Mouse (Mus musculus) hindlimb bud, embryonic 11.5 days (tissue): ENCODE data around the gene Hs3st1.

Source experiments
- DNase-seq: peaks from one replicate; pipeline ENCODE4 v3.0.0-alpha.2; 2012; ENCODE audit warnings: low read depth, low spot score; ENCODE audit errors: extremely low spot score

Gene Hs3st1

DNA sequence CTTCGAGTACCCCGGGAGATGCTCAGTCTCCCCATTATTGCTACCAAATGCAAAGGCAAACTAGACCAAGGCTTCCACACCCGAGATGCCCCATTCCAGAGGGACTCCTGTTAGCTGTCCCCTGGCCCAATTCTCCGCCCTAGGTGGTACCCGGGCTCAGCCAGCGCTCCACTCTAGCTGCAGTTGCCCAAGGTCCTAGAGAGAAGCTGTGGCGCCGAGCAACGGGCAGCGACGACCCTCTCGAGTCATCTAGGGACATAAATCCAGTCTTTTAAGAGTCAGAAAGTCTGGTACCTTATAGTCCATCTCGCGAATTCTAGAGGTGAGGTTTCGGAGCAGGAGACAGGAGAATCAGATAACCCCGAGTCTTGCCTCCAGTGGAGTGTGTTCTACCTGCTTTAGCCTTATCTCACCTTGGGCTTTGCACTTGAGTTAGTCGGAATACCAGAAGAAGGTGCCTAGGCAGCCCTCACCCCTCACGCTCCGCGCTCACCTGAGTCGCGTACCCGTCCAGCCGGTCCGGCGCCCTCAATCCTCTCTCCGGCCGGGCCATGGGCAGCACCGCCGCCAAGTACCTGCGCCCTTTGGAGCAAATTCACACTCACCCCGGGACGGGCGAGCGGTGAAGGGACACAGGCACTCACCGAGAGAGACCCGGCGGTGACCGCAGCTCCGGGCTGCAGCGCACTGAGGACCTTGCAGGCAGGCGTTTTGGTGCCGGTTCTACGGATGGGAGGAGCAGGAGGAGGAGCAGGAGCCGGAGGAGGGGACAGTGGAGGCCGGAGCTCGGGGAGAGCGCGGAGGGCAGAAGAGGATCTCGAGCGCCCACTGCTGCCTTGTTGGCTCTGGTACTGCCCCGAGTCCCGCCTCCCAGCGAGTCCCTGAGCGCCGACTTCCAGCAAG is 111.1 kb downstream of the Hs3st1 start:
- no peak for DNase-seq

- no peak for DNase-seq
Observed at GRCm38 (mm10) chr5:39643260-39643923, 111.9 kb downstream of the Hs3st1 start.

GRCm38 (mm10) chr5:39642222-39642770 is 113.0 kb downstream of the Hs3st1 start:
- DNase-seq, result no peak

GRCm38 (mm10) chr5:39639438-39640177 is 115.7 kb downstream of the Hs3st1 start:
- no peak for DNase-seq

GRCm38 (mm10) chr5:39638926-39639325 is 116.3 kb downstream of the Hs3st1 start:
- no peak for DNase-seq

- DNase-seq, result no peak
Observed at GRCm38 (mm10) chr5:39637874-39638273, 117.4 kb downstream of the Hs3st1 start.

GRCm38 (mm10) chr5:39636090-39636489 is 119.2 kb downstream of the Hs3st1 start:
- DNase-seq, result no peak

GRCm38 (mm10) chr5:39634300-39635047 is 120.8 kb downstream of the Hs3st1 start:
- no peak for DNase-seq

DNA sequence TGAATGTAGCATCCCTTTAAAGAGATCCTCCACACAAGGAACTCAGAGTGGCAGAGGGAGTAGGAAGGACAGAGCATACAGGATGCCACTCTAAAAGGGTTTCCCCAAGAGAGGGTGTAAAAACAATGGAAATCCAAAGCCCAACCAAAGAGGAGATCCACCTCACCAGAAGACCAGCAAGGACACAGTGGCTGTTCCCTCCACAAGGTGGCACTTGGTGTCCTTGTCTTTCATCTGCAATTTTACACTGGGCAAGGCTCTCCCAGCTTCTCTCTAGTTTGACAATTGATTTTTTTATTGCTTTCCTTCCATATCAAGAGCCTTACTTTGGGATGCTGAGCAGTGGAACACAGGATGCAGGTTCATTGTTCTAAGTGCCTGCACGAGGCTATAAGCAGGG is 122.1 kb downstream of the Hs3st1 start:
- no peak for DNase-seq

- no peak for DNase-seq
Observed at GRCm38 (mm10) chr5:39630841-39631240, 124.4 kb downstream of the Hs3st1 start.

DNA sequence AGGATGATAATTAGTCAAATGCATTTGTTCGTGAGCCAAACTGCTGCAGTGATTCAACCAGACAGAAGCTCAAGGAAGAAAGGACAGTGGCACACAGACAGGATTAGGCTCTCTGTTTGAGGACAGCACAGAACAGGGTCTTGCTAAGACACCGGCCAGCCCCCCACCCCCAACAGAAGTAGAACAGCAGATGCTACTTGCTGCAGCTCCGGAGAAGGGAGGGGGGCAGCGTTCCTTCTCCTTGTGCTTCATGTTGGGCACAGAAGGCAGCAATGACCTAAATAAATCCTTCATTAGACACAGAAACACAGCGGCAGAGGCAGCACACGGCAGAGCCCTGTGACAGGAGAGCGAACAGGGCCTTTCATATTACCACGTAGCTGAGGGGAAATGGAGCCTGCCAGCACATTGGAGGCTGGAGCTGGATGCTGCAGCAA is 130.2 kb downstream of the Hs3st1 start:
- no peak for DNase-seq

DNA sequence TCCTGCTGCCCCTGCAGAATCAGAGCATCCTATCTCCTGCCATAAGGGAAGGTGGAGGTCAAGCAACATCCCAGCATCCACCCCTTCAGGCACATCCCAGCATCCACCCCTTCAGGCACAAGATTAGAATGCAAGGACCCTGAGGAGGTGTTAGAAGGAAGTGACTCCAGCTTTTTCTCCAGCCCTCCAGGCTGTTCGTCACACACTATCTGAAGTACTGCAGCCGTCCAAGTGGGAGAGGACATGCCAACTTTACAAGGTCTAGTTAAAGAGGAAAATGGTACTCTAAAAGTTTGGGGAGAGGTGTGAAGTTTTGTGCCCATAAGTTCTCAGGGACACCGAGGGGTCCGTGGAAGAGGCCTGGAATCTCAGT is 131.1 kb downstream of the Hs3st1 start:
- no peak for DNase-seq

DNA sequence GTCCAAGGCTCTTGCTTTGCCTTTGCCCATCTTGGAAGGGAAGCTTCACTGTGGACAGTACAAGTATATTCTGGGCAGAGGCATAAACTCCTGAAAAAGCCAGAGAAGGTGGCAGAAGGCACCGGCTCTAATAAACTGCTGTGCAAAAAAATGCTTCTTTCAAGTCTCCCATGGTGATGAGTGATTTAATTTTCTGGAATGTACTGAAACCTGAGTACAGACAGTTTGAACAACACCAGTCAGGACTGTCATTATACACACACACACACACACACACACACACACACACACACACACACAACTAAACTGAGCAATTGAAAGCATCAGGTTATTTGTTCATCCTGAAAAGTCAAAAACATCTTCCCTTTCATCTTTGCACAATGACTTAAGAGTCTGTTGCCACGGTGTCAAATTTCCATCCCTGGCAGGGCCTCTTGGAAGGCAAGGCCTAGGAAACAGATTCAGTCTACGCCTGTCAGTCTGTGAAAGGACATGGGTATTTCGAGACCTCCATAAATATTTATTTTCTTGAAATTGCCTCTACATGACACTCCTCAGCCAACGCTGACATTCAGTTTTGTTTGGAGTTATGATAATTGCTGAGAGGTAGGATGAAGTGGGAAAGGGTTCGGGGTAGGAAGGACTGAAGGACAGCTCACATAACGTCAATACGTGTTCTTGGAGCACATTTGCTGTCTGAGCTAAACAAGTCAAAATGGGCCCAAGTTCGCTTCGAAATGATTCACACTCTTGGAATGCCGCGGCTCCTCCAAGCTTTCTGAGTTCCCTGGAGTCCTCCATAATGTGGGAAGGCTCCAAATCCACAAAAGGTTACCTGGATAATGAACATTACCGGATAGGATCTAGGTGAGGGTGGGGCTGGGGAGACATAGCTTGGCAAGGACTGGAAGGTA is 131.7 kb downstream of the Hs3st1 start:
- no peak for DNase-seq

GRCm38 (mm10) chr5:39620206-39620866 is 134.9 kb downstream of the Hs3st1 start:
- DNase-seq, result no peak

- no peak for DNase-seq
Observed at GRCm38 (mm10) chr5:39617354-39617977, 137.8 kb downstream of the Hs3st1 start.

GRCm38 (mm10) chr5:39615202-39615601 is 140.1 kb downstream of the Hs3st1 start:
- DNase-seq, result no peak

- no peak for DNase-seq
Observed at GRCm38 (mm10) chr5:39613534-39613933, 141.7 kb downstream of the Hs3st1 start.

GRCm38 (mm10) chr5:39612240-39612639 is 143.0 kb downstream of the Hs3st1 start:
- no peak for DNase-seq

GRCm38 (mm10) chr5:39608260-39608659 is 147.0 kb downstream of the Hs3st1 start:
- DNase-seq, result no peak
